Mouse (Mus musculus) hindbrain, embryonic 11.5 days (tissue): Measurements from ENCODE around the gene Zfyve27. TPM values are rescaled to one million over a fixed set of nuclear protein-coding genes. Genes with fewer than 3 reads are reported as not detected.

ENCODE experiments used
- ATAC-seq: fragments of 200-750 bp; cut with Nextera tagmentation; 2 replicates; pipeline ENCODE4 v1.8.0; 2017; ENCODE audit warnings: mild to moderate bottlenecking, moderate TSS enrichment, moderate library complexity; ENCODE audit not compliant: low FRiP score
- DNase-seq: peaks from one replicate; pipeline ENCODE4 v3.0.0-alpha.2; 2015; ENCODE audit warnings: low spot score
- H3K27ac ChIP-seq: fragments of 300-500 bp; sonication (generic); 2 replicates; pipeline ENCODE4 v1.5.1; 2014; ENCODE audit warnings: mild to moderate bottlenecking, low read depth, low read length
- H3K27me3 ChIP-seq: fragments of 300-500 bp; sonication (generic); 2 replicates; pipeline ENCODE4 v1.6.1; 2014; ENCODE audit warnings: mild to moderate bottlenecking, low read length, moderate library complexity, mixed read lengths; ENCODE audit not compliant: control insufficient read depth, insufficient read depth
- H3K36me3 ChIP-seq: fragments of 300-500 bp; sonication (generic); 2 replicates; pipeline ENCODE4 v1.6.1; 2014; ENCODE audit warnings: mild to moderate bottlenecking, low read length, moderate library complexity, mixed read lengths; ENCODE audit not compliant: control insufficient read depth, insufficient read depth
- H3K4me1 ChIP-seq: fragments of 300-500 bp; sonication (generic); replicated peaks from 2 replicates; pipeline ENCODE4 v1.6.1; 2014; ENCODE audit warnings: low read length, mixed read lengths; ENCODE audit not compliant: control insufficient read depth, insufficient read depth
- H3K4me2 ChIP-seq: fragments of 300-500 bp; sonication (generic); replicated peaks from 2 replicates; pipeline ENCODE4 v1.6.1; 2014; ENCODE audit warnings: mild to moderate bottlenecking, low read depth, low read length
- H3K4me3 ChIP-seq: fragments of 300-500 bp; sonication (generic); 2 replicates; pipeline ENCODE4 v1.5.1; 2014; ENCODE audit warnings: low read depth, low read length
- H3K9ac ChIP-seq: fragments of 300-500 bp; sonication (generic); 2 replicates; pipeline ENCODE4 v1.6.1; 2014; ENCODE audit warnings: low read depth, low read length
- H3K9me3 ChIP-seq: fragments of 300-500 bp; sonication (generic); 2 replicates; pipeline ENCODE4 v1.6.1; 2016; ENCODE audit warnings: low read length; ENCODE audit not compliant: control insufficient read depth
- WGBS: fragments of 180-500 bp; shearing (Covaris S2); extraction: QIAGEN DNeasy Blood & Tissue Kit; methylation state at CpG from one replicate; pipeline ENCODE4 v1.1.7; 2014; 5-methylcytosine and 5-hydroxymethylcytosine counted together
- polyA plus RNA-seq: library from polyadenylated mRNA; unstranded; fragments of >200 nt; fragmentation: Nextera tagmentation; extraction: Ambion mirVana; gene quantifications from 2 replicates; pipeline ENCODE4 v1.2.1, GENCODE M21; 2014

The Zfyve27 gene
- polyA plus RNA-seq, 1 experiment from 2014 or later: 18.4 TPM

GRCm38 (mm10) chr19:42146276-42147010, 17.3 kb upstream of the Zfyve27 start:
- H3K4me2 ChIP-seq: no peak overlapping the region
- no peak overlapping the region for H3K9ac ChIP-seq
- DNase-seq (no peak), ATAC-seq (no peak)
- no peaks in the 10 kb centered on the region for H3K9me3 ChIP-seq
- 88% methylated on average over 9 of the region's 9 CpGs for WGBS
- H3K4me1 ChIP-seq: peaks cover 3% of the 10 kb centered on the region; the same call in 1 of the 2 replicates
- H3K36me3 ChIP-seq: no peaks in the 10 kb centered on the region
- H3K4me3 ChIP-seq: no peak overlapping the region; the same call in 1 of the 2 replicates
- H3K27ac ChIP-seq: no peak overlapping the region
- peaks cover 13% of the 10 kb centered on the region for H3K27me3 ChIP-seq

GRCm38 (mm10) chr19:42147170-42147768, 16.5 kb upstream of the Zfyve27 start, which contains the start of gene Marveld1:
Gene Marveld1 (plus strand): TSS chr19:42147400.
- WGBS: 1% methylated on average over 32 of the region's 57 CpGs
- Histone ChIP-seq H3K27me3 (peaks cover 13% of the 10 kb centered on the region), H3K9ac (peak within 1 kb of the TSS; percentile 73), H3K9me3 (no peaks in the 10 kb centered on the region), H3K4me1 (peaks cover 3% of the 10 kb centered on the region; the same call in 1 of the 2 replicates), H3K4me3 (peak within 1 kb of the TSS; percentile 55), H3K36me3 (no peaks in the 10 kb centered on the region), H3K4me2 (peak within 1 kb of the TSS; percentile 81), H3K27ac (peak within 1 kb of the TSS; percentile 39; the same call in 1 of the 2 replicates)
- ATAC-seq: peak; percentile 25
- peak; percentile 59 for DNase-seq

- H3K4me2 ChIP-seq: peak overlapping the region; percentile 81
- peak overlapping the region; percentile 55 for H3K4me3 ChIP-seq
- H3K9me3 ChIP-seq: no peaks in the 10 kb centered on the region
- H3K4me1 ChIP-seq: peaks cover 3% of the 10 kb centered on the region; the same call in 1 of the 2 replicates
- H3K36me3 ChIP-seq: no peaks in the 10 kb centered on the region
- peak; percentile 41 for ATAC-seq
- peak; percentile 70 for DNase-seq
- H3K27ac ChIP-seq: peak overlapping the region; percentile 39; the same call in 1 of the 2 replicates
- under 1% methylated on average over 60 of the region's 63 CpGs for WGBS
- peak overlapping the region; percentile 73 for H3K9ac ChIP-seq
- H3K27me3 ChIP-seq: peaks cover 13% of the 10 kb centered on the region
These were observed 15.8 kb upstream of the Zfyve27 start for GRCm38 (mm10) chr19:42147769-42148568.

- Histone ChIP-seq H3K36me3 (no peaks in the 10 kb centered on the region), H3K9ac (peak overlapping the region; percentile 73), H3K4me3 (peak overlapping the region; percentile 55), H3K27ac (no peak overlapping the region), H3K9me3 (no peaks in the 10 kb centered on the region), H3K27me3 (peaks cover 13% of the 10 kb centered on the region), H3K4me1 (peaks cover 3% of the 10 kb centered on the region; the same call in 1 of the 2 replicates), H3K4me2 (peak overlapping the region; percentile 81)
- DNase-seq (no peak), ATAC-seq (no peak; the same call in 1 of the 2 replicates)
- 19% methylated on average over 7 of the region's 7 CpGs for WGBS
These were observed 15.2 kb upstream of the Zfyve27 start for GRCm38 (mm10) chr19:42148569-42148860.

- WGBS: 4% methylated on average over 6 of the region's 6 CpGs
- H3K9ac ChIP-seq: no peak overlapping the region
- ATAC-seq (peak; percentile 32; the same call in 1 of the 2 replicates), DNase-seq (peak; percentile 92)
- H3K27me3 ChIP-seq: peaks cover 8% of the 10 kb centered on the region
- no peak overlapping the region for H3K4me2 ChIP-seq
- H3K4me1 ChIP-seq: peaks cover 3% of the 10 kb centered on the region; the same call in 1 of the 2 replicates
- no peak overlapping the region for H3K4me3 ChIP-seq
- H3K27ac ChIP-seq: no peak overlapping the region
- H3K9me3 ChIP-seq: no peaks in the 10 kb centered on the region
- H3K36me3 ChIP-seq: no peaks in the 10 kb centered on the region
These were observed 11.8 kb upstream of the Zfyve27 start for GRCm38 (mm10) chr19:42151990-42152389.

GRCm38 (mm10) chr19:42157493-42158237, 6.1 kb upstream of the Zfyve27 start:
- Histone ChIP-seq H3K27ac (peak overlapping the region; percentile 43; the same call in 1 of the 2 replicates), H3K9me3 (no peaks in the 10 kb centered on the region), H3K9ac (no peak overlapping the region), H3K4me3 (no peak overlapping the region), H3K4me1 (no peaks in the 10 kb centered on the region), H3K36me3 (no peaks in the 10 kb centered on the region), H3K27me3 (no peaks in the 10 kb centered on the region), H3K4me2 (no peak overlapping the region)
- DNase-seq (no peak), ATAC-seq (no peak)
- WGBS: 70% methylated on average over 11 of the region's 12 CpGs

- Histone ChIP-seq H3K27me3 (no peaks in the 10 kb centered on the region), H3K27ac (peak overlapping the region; percentile 43; the same call in 1 of the 2 replicates), H3K4me1 (no peaks in the 10 kb centered on the region), H3K4me2 (no peak overlapping the region), H3K36me3 (no peaks in the 10 kb centered on the region), H3K9ac (no peak overlapping the region), H3K4me3 (no peak overlapping the region), H3K9me3 (no peaks in the 10 kb centered on the region)
- WGBS: 50% methylated on average over 13 of the region's 13 CpGs
- ATAC-seq (no peak; the same call in 1 of the 2 replicates), DNase-seq (peak; percentile 14)
These were observed 5.3 kb upstream of the Zfyve27 start for GRCm38 (mm10) chr19:42158246-42159017.
